Mouse (Mus musculus): ENCODE data around the gene Nms.

Gene Nms

DNA sequence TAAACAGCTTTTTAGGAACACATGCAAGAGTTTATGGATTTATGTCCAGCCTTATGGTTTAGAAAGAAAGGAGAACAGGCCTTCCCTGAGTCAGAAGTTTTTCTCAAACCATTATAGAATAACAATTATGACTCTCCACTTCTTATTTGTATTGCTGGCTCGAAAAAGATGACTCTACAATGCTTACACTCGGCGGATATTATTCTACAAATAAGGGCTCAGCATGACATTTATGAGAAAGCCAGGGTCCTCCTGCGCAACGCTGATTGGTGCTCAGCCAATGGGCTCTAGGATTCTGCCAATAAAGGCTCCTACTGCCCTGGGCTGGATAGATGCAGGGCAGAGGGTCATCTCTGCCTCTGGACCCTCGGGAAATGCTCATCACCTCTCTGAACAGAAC, at the start of gene Nms:
Gene Nms (plus strand): TSS at position 301 of the 400 bp plus-strand sequence.
- no peak for DNase-seq (ENCODE audit: low read depth, low spot score)

DNA sequence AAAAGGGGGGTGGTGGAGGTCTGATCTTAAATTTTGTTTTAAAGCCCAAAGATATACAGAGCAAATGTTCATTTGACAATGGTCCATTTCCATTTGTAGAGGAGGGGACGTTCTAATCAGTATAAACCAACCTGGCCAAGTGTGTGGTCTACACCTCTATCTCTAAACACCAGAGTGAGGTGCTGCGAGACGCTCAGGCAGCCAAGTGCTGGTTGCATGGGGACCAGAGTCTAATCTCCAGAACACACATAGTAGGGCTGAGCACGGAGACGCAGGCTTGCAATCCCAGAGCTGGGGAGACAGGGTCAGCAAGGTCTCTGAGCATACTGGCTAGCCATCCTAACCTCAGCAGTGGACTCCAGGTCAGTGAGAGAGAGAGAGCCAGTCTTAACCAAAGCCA, 47.5 kb upstream of the Nms start:
- DNase-seq (ENCODE audit: low read depth, low spot score) = no peak

DNA sequence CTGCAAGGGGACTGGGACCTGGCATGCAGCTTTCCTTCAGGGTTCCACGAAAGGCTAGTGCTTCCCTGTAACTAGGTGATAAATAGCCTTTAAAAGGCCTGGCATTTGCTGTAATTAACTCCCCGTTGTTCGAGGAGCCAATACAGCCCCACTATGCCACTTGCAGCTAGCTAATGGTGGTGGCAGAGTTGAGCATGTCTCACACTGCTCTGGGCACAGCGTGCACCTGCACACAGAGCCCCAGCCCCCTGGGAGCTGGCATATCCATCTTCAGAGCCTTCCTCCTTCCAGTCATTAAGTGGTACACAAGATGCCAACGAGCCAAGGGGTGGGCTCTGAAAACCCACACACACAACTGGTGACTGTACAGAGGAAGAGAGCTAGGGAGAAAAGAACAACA, 45.9 kb upstream of the Nms start:
- no peak for DNase-seq (ENCODE audit: low read depth, low spot score)

DNA sequence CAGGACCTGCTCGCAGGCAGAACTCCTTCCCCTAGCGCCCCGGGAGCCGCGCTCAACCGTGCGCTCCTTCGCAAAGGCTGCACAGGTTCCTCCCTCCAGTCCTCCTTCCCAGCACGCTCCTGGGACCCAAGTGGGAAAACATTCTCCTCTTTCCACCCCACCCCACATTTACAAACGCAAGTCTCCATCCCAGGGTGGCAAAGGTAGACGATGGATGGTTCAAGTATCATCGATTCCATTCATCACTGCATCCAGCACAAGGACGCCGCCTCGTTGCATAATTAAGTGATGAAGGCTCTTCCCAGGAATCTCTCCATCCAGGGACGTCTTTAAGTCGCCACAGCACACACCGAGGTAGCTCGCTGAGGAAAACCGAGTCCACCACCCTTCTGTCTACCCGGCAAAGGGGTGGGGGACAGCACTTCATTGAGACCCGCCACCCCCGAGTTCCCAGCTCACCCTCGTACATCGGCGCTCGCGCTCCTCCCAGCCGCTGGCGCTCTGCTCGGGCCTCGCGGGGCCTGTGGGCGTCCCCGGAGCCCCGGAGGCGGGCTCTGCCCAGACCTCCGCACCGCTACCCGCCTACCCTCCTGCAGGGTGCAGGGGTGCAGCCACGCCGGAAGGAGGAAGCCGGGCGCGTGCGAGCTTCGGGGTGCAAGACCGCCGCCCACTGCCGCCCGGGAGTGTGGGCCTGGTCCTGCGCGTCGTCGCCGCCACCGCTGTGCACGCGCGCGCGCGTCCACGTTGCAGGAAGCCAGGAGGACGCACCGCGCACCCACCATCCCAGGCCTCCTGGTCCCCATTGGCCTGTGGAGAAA, 41.3 kb upstream of the Nms start, which contains the start of gene Chst10:
Gene Chst10 (minus strand): TSS at position 731 of the 818 bp plus-strand sequence.
- DNase-seq (ENCODE audit: low read depth, low spot score) = peak; percentile 65

DNA sequence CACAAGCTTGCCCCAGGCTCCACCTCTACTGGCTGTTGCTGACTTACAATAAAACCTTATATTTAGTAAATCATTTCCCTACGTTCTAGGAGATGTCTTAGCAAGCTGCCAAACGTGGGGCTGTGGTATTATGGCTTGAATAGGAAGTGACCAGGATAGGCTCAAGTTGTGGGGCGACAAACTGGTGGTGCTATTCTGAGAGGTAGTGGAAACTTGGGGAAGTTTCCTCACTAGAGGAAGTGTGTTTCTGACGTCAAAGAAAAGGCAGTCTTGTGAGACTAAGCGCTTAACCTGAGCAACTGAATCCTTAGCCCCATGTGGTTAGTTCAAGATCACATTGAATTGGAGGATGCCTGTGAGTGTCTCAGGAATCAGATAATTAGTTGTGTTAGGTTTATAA, 36.4 kb upstream of the Nms start:
- DNase-seq (ENCODE audit: low read depth, low spot score) = no peak

DNA sequence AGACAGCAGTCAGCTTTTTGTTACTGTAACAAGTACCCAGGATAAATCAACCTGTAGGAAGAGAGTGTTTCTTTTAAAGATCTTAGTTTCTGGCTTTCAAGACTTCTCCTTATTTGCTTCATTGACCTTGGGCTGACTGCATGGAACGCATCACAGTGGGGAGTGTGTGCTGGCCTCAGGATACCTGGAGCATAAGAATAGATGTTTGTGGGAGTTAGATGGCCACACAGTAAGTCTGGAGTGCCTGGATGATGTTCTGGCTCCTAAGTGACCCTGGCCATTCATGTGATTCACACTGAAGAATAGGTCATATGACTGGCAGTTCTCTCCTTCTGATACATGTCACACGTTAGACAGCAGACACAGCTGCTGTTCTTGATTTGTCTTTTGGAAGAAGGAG, 35.0 kb upstream of the Nms start:
- no peak for DNase-seq (ENCODE audit: low read depth, low spot score)

DNA sequence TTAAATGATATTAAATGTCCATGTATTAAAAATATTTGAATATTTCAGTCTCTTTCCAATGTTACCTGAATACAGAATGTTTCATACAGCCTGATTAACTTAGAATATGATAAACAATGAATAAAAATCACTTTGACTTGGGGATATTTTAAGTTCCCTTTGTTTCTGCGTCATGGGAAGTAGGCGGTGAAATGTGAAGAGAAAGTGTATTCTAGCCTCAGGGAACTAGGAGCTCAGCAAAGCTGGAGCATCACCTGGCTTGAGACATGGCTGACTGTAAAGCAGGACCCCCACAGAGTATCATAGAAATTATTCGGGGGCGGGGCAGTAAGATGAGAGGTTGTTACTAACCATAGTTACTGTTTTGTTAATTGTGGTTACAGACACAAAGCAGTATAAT, 10.0 kb upstream of the Nms start:
- DNase-seq (ENCODE audit: low read depth, low spot score) = no peak

DNA sequence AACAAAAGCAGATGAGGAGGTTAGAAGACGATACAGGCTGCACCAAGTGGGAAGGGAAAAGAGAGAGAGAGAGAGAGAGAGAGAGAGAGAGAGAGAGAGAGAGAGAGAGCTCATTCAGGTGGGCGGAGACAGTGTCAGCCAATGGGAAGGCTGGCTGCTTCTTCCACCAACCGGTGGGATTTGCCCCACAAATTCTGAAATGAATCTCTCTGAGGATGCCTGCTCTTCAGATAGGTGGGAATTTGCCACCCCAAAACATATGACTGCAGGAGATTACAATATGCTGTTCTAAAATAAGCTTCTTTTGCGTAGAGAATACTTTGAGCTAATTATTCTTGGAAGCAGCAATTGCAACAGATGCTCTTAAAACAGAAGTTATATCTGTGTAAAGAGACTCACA, 9.5 kb upstream of the Nms start:
- no peak for DNase-seq (ENCODE audit: low read depth, low spot score)

DNA sequence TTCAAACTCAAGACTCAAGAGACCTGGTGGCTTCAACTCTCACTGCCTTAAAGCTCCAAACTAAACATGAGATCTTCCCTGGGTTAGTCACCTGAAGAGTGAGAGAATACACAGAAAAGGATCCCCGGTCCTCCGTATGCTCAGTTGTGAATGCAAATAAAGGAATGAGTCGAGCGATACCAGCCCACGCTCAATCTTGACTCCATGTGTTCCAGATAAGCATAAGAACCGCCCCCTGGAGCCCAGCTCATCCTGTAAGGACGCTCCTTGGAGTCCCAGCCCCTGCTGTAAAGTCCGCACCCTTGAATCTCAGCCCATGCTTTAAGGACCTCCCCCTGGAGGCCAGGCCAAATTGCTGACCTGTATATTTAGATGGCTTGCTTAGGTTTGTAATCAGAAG, 8.2 kb upstream of the Nms start:
- no peak for DNase-seq (ENCODE audit: low read depth, low spot score)

DNA sequence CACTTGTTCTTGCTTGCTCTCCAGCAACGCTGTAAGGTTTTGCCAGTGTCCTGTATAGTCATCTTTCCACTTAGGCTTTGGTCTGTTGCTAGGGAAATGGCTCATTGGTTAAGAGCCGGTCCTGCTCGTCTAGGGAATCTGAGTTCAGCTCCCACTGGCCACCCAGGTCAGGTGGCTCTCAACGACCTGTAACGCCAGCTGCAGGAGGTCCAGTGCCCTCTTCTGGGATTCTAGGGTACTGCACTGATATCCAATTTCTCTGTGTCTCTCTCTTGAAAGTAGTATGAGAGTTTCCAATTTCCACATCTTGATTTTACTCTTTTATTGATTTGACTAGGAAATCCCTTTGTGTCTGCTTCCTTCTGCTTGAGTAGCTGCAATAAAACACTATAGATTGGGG, 4.3 kb upstream of the Nms start:
- peak; percentile 11 for DNase-seq (ENCODE audit: low read depth, low spot score)

DNA sequence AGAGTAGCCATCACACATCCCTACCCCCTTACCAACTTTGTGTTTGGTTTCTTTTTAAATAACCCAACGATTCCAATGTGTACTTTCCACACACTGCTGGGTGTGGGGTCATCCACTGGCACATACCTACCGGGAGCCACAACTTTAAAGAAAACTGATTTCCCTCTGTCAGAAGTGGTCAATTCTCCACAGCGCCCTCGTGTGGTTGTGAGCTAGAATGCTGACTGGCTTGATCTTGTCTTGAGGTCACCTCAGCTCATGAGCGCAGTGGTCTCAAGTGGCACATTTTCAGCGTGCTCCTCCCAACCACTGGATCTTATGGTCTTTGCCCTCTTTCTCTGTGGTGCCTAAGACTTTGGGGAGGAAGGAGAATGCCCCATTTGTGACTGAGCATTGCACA, 2.2 kb upstream of the Nms start:
- peak; percentile 39 for DNase-seq (ENCODE audit: low read depth, low spot score)

DNA sequence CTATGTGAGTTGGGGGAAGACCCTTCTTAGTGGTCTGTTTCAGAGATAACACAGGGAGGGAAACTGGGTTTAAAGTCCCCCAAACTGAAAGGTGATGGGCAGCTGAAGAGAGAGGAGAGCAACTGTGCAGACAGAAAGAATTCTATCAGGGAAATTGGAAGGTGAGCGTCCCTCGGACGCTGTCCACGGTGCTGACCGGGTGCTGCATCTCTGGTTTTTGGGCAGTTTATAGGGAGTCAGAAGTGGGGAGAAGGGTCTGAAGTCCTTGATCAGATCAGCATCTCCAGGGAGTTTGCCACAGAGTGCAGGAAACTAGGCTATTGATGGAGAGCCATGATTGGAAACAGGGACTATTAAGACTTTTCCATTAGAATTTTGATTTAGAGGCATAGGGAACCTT, 659 bp downstream of the Nms start:
- DNase-seq (ENCODE audit: low read depth, low spot score) = peak; percentile 53

DNA sequence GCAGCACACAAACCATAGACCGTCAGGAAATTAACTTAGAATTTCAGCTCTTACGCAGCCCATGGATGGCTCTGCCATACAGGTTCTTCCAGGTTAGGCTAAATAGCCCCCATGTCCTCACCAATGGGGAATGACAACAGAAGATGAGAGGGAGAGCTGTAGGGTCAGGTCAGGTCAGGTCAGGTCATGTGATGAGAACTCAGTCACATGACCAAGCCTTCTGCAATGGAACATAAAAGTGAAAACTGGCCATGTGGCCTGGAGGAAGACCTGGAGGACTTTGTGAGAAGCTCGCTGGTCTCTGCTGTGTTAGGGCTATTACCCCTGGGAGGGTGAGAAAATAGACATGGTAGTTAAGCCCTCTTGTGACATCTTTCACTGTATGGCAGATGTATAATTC, 17.5 kb downstream of the Nms start:
- DNase-seq (ENCODE audit: low read depth, low spot score) = no peak

DNA sequence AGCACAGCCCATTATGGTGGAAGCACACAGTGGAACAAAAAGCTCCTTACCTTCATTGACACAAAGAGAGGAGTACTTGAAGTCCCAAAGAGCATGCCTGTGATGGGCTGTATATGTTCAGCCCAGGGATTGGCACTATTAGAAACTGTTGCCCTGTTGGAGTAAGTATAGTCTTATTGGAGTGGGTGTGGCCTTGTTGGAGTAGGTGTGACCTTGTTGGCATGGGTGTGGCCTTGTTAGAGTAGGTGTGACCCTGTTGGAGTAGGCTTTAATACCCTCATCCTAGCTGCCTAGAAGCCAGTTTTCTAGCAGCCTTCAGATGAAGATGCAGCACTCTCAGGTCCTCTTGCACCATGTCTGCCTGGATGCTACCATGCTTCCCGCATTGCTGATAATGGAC, 30.2 kb downstream of the Nms start:
- no peak for DNase-seq (ENCODE audit: low read depth, low spot score)

DNA sequence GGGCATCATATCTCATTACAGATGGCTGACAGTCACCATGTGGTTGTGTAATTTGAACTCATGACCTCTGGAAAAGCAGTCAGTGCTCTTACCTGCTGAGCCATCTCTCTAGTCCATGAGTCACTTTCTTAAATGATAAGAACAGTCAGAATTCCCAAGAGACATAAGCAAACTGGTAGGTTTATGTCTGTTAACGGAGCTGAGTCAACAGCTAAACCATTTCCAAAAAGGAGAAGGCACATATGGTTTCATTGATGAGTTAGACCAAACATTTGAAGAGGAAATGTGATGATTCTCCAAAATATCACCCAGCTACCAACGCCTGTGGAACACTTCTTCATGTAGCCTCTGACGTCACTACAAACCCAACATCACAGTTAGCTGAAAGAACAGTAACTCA, 32.8 kb downstream of the Nms start:
- DNase-seq (ENCODE audit: low read depth, low spot score) = no peak

DNA sequence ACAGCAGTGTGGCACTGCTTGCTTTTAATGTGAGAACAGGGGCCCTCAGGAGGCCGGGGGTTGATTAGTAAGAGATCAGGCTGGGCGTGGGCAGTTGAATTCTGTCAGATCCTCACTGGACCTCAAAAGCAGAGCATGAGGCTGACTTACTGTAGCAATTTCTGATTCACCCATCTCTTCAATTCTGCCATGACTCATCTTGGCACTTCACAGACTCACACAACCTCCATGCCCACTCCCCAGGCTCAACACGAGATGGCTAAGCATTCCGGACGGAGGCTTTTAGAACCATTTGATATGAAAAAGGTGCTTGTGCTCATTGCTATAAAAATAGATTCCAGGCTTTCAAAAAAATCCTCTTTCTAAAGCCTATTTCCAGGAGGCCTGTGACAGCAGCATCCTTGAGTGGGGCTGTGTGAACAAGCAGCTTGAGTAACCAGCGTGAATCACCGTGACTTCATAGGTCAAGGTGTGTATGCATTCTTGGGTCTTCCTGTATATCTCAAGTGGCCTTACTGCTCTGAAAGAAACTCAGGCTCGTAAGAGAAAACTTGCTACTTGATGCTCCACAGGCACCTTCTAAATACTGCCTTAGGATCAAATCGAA, 34.1 kb downstream of the Nms start:
- DNase-seq (ENCODE audit: low read depth, low spot score) = no peak

DNA sequence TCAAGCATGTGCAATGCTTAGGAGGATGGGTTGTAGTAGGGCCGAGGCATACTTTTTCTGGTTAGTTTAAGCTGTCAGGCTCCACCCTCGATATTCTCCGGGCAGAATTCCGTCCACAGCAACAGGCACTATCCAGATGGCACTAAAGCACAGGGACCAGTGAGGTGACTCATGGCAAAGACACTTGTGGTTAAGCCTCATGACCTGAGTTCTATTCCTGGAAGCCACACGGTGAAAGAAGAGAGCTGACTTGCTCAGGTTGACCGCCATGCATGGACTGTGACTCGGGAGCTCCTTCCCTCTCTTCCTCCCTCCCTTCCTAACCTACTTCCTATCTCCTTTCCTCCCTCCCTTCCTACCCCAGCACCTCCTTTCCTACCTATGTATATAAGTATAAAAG, 41.0 kb downstream of the Nms start:
- no peak for DNase-seq (ENCODE audit: low read depth, low spot score)

DNA sequence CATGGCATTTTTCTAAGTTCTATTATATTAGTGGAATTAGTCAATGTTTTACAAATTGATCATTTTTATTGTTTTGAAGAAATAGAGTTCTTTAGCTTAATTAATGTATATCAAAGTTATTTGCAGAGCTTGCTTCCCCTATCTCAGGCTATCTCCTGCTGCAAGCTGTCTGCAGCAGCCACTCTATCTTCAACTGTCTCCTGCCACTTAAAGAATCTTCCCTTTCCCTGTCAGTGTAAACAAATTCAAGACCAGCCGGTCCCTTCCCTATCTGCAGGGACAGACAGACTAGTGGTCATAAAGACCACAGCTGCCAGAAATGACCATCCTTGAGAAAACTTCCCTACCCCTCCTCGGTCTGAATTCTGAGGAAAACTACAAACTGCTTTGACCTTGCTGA, 44.9 kb downstream of the Nms start:
- no peak for DNase-seq (ENCODE audit: low read depth, low spot score)

DNA sequence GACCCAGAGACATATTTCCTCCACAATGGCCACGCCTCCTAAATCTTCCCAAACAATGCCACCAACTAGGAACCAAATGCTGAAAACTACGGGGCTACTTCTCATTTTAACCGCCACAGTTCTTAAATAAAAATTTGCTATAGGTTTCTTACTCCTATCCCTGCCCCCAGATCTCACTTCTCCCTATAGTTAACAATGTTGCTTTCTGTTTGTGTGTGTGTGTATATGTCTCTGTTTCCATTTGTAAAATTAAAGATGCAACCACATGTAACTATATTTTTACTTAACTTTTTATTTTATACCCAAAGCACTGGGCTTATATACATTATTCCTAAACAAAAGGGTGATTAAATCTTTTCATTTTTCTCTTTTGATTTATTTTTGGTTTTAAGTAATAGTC, 46.4 kb downstream of the Nms start, which contains the start of gene Pdcl3:
Gene Pdcl3 (plus strand): TSS at position 301 of the 400 bp plus-strand sequence.
- no peak for DNase-seq (ENCODE audit: low read depth, low spot score)

DNA sequence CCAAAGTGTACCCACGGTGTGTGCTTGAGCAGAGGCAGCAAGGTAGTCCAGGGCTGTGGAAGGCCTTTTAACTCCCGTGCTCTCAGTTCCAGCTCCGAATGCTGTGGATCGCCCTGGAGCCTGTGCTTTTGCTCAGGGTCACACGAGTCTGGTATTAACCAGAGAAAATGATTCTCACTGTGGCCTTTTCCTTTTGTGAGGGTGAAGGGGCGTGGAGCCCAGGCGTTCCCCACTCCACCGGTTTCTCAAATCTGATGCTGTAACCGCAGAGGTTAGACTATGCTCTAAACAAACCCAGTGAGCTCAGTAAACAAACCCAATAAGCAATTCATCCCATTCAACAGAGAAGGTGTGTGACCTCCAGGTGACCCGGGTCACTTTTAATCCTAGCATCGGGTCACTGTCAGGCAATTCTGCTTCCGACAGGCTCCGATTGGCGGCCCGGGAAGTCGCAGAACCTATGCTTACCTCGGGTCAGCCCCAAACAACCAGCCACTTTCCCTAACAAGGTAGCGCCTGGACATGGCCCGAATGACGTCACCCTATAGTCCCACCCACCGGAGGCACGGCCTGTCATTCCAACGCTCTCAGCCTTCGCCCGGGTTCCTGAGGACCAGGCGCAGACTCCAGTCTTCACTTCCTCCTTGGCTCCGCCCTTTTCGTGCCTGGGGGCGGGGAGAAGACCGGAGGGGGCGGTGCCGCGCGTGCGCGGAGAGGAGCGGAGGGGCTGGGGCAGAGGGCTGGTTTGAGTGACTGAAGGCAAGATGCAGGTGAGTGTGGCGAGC, 48.3 kb downstream of the Nms start:
- peak; percentile 97 for DNase-seq (ENCODE audit: low read depth, low spot score)

DNA sequence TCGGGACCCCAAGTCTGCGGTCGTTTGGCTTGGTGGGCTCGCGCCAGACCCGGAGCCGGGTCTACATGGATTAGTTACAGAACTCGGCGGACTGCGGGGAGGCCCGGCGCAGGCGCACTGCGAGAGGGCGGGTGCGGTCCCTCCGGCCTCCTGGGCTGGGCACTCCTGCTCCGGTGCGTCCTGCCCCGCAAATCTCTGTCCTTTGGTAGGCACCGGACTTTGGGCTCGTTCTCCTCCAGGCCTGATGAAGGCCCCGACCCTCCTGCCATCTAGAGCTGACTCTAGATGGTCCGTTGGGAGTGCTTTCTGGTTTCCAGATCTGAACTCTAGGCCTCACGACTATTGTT, 48.9 kb downstream of the Nms start:
- DNase-seq (ENCODE audit: low read depth, low spot score) = no peak

DNA sequence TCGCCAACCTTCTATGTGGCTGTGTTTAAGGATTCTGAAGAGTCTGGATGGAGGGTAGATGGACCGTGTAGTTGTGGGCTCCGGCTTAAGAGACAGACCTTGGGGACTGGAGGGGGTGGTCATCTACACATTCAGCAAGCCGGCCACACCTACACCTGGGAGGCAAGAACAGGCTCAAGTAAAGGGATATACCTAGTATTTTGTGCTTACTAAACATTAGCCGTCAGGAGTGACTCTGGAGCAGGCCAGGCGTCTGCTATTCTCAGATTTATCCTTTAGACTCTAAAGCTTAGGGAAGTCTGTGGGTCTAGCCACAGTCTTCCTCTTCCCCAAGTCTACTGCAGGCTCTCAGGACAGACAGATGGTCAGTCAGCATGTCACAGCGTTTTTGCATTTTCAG, 49.4 kb downstream of the Nms start:
- DNase-seq (ENCODE audit: low read depth, low spot score) = no peak

DNA sequence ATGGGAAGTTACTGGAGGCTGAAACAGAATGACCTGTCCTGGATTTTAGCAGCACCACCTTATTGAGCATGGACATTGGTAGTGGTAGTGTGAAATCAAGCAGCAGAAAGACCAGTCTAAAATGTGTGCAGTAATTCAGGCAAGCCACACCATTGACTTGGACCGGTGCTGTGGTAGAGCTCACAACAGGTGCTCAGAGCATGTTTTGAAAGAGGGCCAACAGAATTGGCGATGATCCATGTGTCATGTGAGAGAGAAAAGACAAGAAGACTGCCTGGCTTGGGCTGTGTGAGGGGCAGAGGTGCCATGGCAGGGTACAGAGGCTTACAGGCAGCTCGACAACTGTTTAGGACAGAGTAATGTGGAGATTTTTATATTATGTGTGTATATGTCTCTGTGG, 53.4 kb downstream of the Nms start:
- DNase-seq (ENCODE audit: low read depth, low spot score) = no peak
